Mouse (Mus musculus): ENCODE data around the gene Cct8.
A peak's percentile ranks its signal among the peaks of the same experiment; 100 is the strongest.
"Not testable (repeated sequence)": the region's sequence is repeated elsewhere in the genome, so short reads cannot be mapped to it uniquely, and the experiment has no call there.

Cct8 gene

DNA sequence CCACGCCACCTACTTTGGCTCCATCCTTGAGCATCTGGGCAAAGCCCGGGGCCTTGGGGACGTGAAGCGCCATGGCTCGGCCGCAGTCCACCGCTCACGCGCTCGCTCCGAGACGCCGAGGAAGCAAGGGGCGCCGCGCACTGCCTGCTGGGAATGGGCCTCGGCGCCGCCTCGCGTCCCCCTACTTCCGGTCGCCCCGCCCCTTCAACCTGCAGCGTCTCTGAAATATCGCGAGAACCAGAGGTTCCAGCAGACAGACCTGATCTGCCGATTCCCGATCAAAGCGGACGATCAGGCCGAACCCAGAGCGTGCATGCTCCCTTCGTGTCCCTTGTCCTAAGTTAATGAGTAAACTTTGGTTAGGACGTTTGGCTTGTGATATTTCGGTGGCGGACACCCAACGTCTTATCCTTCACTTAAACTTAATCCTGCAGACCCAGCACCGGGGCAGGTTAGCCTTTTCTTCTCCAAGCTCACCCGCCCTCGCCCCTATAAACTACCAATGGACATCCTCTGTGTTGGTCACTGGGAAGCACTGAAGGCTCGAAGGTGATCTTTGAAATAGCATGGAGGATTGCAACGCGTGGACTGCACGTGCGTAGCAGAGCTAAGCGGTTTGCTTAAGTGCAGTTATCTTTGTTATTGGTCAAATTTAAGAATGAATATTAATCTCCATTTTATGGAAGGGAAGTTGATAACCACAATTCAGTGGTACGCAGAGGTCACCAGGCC, at the start of gene Cct8:
TSS of gene Cct8 (minus strand) at position 158 of the 732 bp plus-strand sequence.
- peak; percentile 93 for DNase-seq (ENCODE audit: extremely low read depth, low read depth)

DNA sequence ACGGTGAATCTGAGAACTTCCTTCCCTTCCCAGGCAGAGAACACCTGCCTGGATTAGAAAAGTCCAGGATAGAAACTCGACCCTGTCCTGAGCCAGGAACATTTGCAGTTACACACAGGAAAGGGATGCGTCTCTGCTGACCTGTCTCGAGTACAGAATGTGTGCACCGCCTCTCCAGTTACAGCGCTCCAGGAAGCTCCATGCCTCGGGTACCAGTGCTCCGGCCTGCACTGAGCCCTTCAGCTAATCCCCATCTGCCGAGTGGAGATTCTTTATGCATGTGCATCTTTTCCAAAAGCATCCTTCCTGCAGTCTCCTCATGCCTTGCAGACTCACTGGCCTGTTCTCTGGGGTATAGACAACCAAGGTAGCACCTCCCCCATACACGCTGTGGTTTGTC, 33.1 kb upstream of the Cct8 start:
- DNase-seq (ENCODE audit: extremely low read depth, low read depth): no peak

GRCm38 (mm10) chr16:87527553-87528249, 32.0 kb upstream of the Cct8 start:
- no peak for DNase-seq (ENCODE audit: extremely low read depth, low read depth)

- DNase-seq (ENCODE audit: extremely low read depth, low read depth): no peak
These were observed 28.6 kb upstream of the Cct8 start for GRCm38 (mm10) chr16:87524228-87524627.

GRCm38 (mm10) chr16:87512331-87512730, 16.7 kb upstream of the Cct8 start:
- no peak for DNase-seq (ENCODE audit: extremely low read depth, low read depth)

DNA sequence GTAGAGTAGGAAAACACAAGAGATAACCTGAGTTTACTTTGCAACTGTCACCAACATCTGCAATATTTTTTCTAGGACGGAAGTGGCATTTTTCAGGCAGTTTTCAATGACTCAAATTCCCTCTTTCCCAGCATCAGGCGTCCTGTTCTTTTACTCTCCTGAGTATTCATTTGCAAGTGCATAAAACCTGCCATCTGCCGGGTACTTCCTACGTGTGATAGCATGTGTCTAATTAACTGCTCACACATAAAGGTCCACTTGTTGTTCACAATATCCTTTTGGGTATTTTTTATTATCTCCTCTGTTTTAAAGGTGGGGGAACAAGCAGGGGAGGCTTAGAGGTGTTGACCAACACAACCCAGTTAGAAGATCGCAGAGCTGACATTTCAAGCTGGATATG, 16.0 kb upstream of the Cct8 start:
- DNase-seq (ENCODE audit: extremely low read depth, low read depth): no peak

- DNase-seq (ENCODE audit: extremely low read depth, low read depth): peak; percentile 56
These were observed 5.8 kb upstream of the Cct8 start for GRCm38 (mm10) chr16:87501304-87502078.

GRCm38 (mm10) chr16:87499556-87499955, 3.9 kb upstream of the Cct8 start:
- DNase-seq (ENCODE audit: extremely low read depth, low read depth): no peak

- no peak for DNase-seq (ENCODE audit: extremely low read depth, low read depth)
These were observed 1.5 kb upstream of the Cct8 start for GRCm38 (mm10) chr16:87497171-87497570.

DNA sequence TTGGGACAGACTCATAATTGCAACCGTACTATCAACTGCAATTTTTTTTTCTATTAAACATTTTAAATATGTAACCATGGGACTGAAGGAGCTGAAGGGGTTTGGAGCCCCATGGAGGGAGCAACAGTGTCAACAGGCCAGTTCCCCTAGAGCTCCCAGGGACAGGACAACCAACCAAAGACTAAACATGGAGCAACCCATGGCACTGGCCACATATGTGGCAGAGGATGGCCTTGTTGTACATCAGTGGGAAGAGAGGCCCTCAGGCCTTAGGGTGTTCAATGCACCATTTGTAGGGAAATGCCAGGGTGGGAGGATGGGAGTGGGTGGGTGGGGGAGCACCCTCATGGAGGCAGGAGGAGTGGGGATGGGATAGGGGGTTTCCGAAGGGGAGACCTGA, 1.1 kb upstream of the Cct8 start:
- no peak for DNase-seq (ENCODE audit: extremely low read depth, low read depth)

GRCm38 (mm10) chr16:87494955-87495655, 568 bp downstream of the Cct8 start:
- DNase-seq (ENCODE audit: extremely low read depth, low read depth): no peak

DNA sequence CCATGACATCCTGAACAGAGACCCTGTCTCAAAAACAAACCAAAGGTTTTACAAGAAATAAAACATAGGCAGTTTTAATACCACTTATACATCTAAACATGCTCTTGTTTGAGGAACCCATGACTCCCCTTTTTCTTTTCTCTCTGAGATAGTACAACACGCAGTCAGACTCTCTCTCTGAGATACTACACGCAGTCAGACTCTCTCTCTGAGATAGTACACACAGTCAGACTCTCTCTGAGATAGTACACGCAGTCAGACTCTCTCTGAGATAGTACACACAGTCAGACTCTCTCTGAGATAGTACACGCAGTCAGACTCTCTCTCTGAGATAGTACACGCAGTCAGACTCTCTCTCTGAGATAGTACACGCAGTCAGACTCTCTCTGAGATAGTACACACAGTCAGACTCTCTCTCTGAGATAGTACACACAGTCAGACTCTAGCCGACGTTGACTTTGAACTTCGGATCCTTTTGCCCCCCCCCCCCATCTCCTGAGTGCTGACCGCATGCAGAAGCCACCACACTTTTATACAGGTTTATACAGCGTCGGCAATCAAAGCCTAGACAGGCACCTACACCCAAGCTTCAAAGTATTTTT, 3.4 kb downstream of the Cct8 start:
- not testable (repeated sequence) for DNase-seq (ENCODE audit: extremely low read depth, low read depth)

GRCm38 (mm10) chr16:87488605-87489004, 7.1 kb downstream of the Cct8 start:
- DNase-seq (ENCODE audit: extremely low read depth, low read depth): no peak

DNA sequence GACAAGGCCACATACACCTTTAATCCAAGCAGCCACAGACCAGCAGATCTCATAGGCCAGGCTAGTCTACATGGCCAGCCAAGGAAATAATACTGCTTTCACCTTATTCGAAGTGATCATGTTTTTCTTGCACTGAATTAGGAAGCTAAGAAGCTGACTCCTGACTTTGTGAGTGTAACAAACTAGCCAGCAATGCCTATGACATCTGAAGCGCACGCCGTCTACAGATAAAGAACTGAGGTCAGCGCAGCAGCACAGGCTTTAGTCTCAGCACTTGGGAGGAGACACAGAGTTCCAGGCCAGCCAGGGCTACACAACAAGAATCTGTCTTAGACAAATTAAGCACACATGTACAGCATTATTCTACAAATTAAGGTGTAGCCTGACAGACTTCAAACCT, 8.9 kb downstream of the Cct8 start:
- DNase-seq (ENCODE audit: extremely low read depth, low read depth): no peak

GRCm38 (mm10) chr16:87484367-87484766, 11.3 kb downstream of the Cct8 start:
- no peak for DNase-seq (ENCODE audit: extremely low read depth, low read depth)

- no peak for DNase-seq (ENCODE audit: extremely low read depth, low read depth)
These were observed 25.1 kb downstream of the Cct8 start for GRCm38 (mm10) chr16:87470579-87470978.

DNA sequence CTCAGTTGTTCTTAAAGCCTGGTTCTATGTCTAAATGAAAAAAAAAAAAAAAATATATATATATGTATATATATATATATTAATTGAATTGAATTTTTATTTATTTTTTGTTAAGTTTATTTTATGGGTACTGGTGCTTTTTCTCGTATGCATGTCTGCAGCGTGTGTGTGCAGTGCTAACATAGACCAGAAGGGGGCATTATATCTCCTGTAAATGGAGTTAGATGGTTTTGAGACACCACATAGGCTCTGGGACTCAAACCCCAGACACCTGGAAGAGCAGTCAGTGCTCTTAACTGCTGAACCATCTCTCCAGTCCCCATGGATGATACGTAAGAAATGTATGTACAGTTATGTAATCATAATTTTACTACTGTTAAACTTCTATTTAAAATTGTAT, 36.9 kb downstream of the Cct8 start:
- DNase-seq (ENCODE audit: extremely low read depth, low read depth): no peak

GRCm38 (mm10) chr16:87455180-87455611, 40.5 kb downstream of the Cct8 start:
- DNase-seq (ENCODE audit: extremely low read depth, low read depth): no peak

GRCm38 (mm10) chr16:87454419-87455179, 41.1 kb downstream of the Cct8 start, which contains the start of gene Usp16:
TSS of gene Usp16 (plus strand) at chr16:87454703.
- DNase-seq (ENCODE audit: extremely low read depth, low read depth): peak; percentile 70

- DNase-seq (ENCODE audit: extremely low read depth, low read depth): no peak
These were observed 42.4 kb downstream of the Cct8 start for GRCm38 (mm10) chr16:87453226-87453625.

Measured in MEL-GATA-1-ER (cell line).